Mouse (Mus musculus): ENCODE measurements around the gene Slc6a9. TPM values are rescaled to one million over a fixed set of nuclear protein-coding genes. Genes with fewer than 3 reads are reported as not detected.

Slc6a9 gene
- polyA plus RNA-seq, 1 experiment from 2014 or later = 7.4 TPM

GRCm38 (mm10) chr4:117818032-117818431 lies 16.3 kb upstream of the Slc6a9 start:
- H3K27me3 ChIP-seq (ENCODE audit: control insufficient read depth, insufficient read depth, low read length) = no peaks in the 10 kb centered on the region
- DNase-seq (ENCODE audit: low spot score) = no peak
- H3K36me3 ChIP-seq (ENCODE audit: control insufficient read depth, insufficient read depth, low read length) = no peaks in the 10 kb centered on the region; the same call in 1 of the 2 replicates
- WGBS = 93% methylated on average over 10 of the region's 10 CpGs
- H3K4me1 ChIP-seq (ENCODE audit: control insufficient read depth, insufficient read depth, low read length) = no peaks in the 10 kb centered on the region; the same call in 1 of the 2 replicates
- no peak overlapping the region for H3K27ac ChIP-seq (ENCODE audit: low read depth, low read length)
- no peak overlapping the region for H3K4me2 ChIP-seq (ENCODE audit: low read depth)
- no peak overlapping the region for H3K4me3 ChIP-seq (ENCODE audit: low read depth, low read length)
- H3K9me3 ChIP-seq (ENCODE audit: control insufficient read depth, low read length) = no peaks in the 10 kb centered on the region
- no peak overlapping the region for H3K9ac ChIP-seq (ENCODE audit: low read length)
- no peak for ATAC-seq (ENCODE audit: insufficient read depth, low FRiP score, low TSS enrichment)

GRCm38 (mm10) chr4:117828572-117829145 lies 5.6 kb upstream of the Slc6a9 start:
- no peak for ATAC-seq (ENCODE audit: insufficient read depth, low FRiP score, low TSS enrichment)
- Histone ChIP-seq H3K27me3 (ENCODE audit: control insufficient read depth, insufficient read depth, low read length) (0 out of 2 replicates have a peak, but pooled peaks cover 2% of the 10 kb centered on the region), H3K4me2 (ENCODE audit: low read depth) (no peak overlapping the region), H3K9me3 (ENCODE audit: control insufficient read depth, low read length) (no peaks in the 10 kb centered on the region), H3K4me1 (ENCODE audit: control insufficient read depth, insufficient read depth, low read length) (0 out of 2 replicates have a peak, but pooled peaks cover 5% of the 10 kb centered on the region), H3K9ac (ENCODE audit: low read length) (no peak overlapping the region), H3K27ac (ENCODE audit: low read depth, low read length) (no peak overlapping the region), H3K4me3 (ENCODE audit: low read depth, low read length) (no peak overlapping the region), H3K36me3 (ENCODE audit: control insufficient read depth, insufficient read depth, low read length) (no peaks in the 10 kb centered on the region)
- DNase-seq (ENCODE audit: low spot score) = no peak
- 75% methylated on average over 8 of the region's 8 CpGs for WGBS

DNA sequence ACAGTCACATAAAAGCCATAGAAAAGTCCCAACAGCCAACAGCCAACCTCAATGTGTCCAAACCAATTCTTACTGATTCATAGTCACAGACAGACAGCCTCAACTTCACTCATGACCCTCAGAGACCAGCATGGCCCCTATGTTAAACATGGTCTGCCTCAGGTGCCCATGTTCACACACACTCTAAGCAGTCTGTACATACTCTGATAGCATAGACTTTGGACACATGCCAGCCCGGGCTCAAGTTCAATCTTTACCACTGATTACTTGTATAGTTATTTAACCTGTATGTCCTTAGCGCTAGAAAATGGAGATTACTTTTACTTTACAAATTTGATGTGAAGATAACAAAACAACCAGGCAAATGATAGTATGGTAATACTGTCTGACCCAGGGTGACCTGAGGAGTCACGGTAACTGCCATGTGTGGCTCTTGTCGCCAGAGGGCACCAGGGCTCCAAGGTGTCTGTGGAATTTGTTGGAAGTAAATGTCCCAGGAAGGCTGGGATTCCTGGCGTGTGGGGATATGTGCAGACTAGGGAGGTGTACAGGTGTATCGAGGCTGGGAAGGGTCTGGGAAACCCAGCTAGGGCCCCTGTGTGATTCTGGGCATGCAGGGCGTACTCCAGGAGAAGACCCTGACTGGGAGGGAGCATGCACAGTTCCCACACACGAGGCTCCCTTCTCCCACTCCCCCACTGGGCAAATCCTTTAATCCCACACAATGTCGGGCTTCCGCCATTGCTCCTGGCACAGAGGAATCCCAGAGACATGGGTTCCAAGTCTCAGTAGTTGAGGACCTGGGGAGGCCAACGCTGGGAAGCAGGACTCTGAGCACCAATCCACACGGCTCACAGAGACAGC lies 4.8 kb upstream of the Slc6a9 start:
- WGBS = 14% methylated on average over 12 of the region's 12 CpGs
- peak overlapping the region; percentile 15; the same call in 1 of the 2 replicates for H3K9ac ChIP-seq (ENCODE audit: low read length)
- no peak overlapping the region for H3K27ac ChIP-seq (ENCODE audit: low read depth, low read length)

DNA sequence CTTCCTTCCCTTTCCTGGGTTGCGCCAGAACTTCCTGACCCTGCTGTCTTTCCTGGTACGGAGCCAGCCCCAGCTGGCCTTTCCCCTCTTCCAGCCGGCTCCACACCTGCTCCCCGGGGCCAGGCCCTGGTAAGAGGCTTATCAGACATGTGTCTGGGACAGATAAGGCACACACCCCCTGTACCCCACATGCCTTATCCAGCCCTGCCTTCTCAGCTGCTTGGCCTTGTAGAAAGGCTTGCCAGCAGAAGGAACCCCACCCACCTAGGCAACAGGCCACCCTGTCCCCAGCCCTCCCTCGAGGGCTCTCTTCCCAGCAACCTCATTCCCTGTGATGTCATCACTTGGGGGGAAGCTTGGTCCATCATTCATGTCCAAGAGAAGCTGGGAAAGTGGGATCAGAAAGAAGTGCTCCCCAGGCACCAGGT lies 4.2 kb upstream of the Slc6a9 start:
- DNase-seq (ENCODE audit: low spot score) = no peak
- H3K27ac ChIP-seq (ENCODE audit: low read depth, low read length) = no peak overlapping the region
- WGBS = 21% methylated on average over 5 of the region's 5 CpGs

More for the DNA sequence above, 4.8 kb upstream of the Slc6a9 start:
- H3K36me3 ChIP-seq (ENCODE audit: control insufficient read depth, insufficient read depth, low read length) = no peaks in the 10 kb centered on the region
- 0 out of 2 replicates have a peak, but pooled peaks cover 5% of the 10 kb centered on the region for H3K4me1 ChIP-seq (ENCODE audit: control insufficient read depth, insufficient read depth, low read length)
- no peak for ATAC-seq (ENCODE audit: insufficient read depth, low FRiP score, low TSS enrichment)
- no peak overlapping the region for H3K4me3 ChIP-seq (ENCODE audit: low read depth, low read length)
- H3K4me2 ChIP-seq (ENCODE audit: low read depth) = no peak overlapping the region
- DNase-seq (ENCODE audit: low spot score) = peak; percentile 76
- no peaks in the 10 kb centered on the region for H3K9me3 ChIP-seq (ENCODE audit: control insufficient read depth, low read length)
- 0 out of 2 replicates have a peak, but pooled peaks cover 2% of the 10 kb centered on the region for H3K27me3 ChIP-seq (ENCODE audit: control insufficient read depth, insufficient read depth, low read length)

GRCm38 (mm10) chr4:117830801-117831200 lies 3.5 kb upstream of the Slc6a9 start:
- Histone ChIP-seq H3K27me3 (ENCODE audit: control insufficient read depth, insufficient read depth, low read length) (0 out of 2 replicates have a peak, but pooled peaks cover 2% of the 10 kb centered on the region), H3K36me3 (ENCODE audit: control insufficient read depth, insufficient read depth, low read length) (no peaks in the 10 kb centered on the region), H3K4me1 (ENCODE audit: control insufficient read depth, insufficient read depth, low read length) (peaks cover 9% of the 10 kb centered on the region; the same call in 1 of the 2 replicates), H3K9me3 (ENCODE audit: control insufficient read depth, low read length) (no peaks in the 10 kb centered on the region), H3K4me3 (ENCODE audit: low read depth, low read length) (no peak overlapping the region), H3K27ac (ENCODE audit: low read depth, low read length) (no peak overlapping the region), H3K9ac (ENCODE audit: low read length) (no peak overlapping the region), H3K4me2 (ENCODE audit: low read depth) (no peak overlapping the region)
- ATAC-seq (ENCODE audit: insufficient read depth, low FRiP score, low TSS enrichment) (no peak), DNase-seq (ENCODE audit: low spot score) (no peak)
- WGBS = 92% methylated on average over 9 of the region's 9 CpGs

More for the DNA sequence above, 4.2 kb upstream of the Slc6a9 start:
- no peaks in the 10 kb centered on the region for H3K9me3 ChIP-seq (ENCODE audit: control insufficient read depth, low read length)
- H3K4me2 ChIP-seq (ENCODE audit: low read depth) = no peak overlapping the region
- 0 out of 2 replicates have a peak, but pooled peaks cover 2% of the 10 kb centered on the region for H3K27me3 ChIP-seq (ENCODE audit: control insufficient read depth, insufficient read depth, low read length)
- ATAC-seq (ENCODE audit: insufficient read depth, low FRiP score, low TSS enrichment) = no peak
- H3K4me3 ChIP-seq (ENCODE audit: low read depth, low read length) = no peak overlapping the region
- H3K4me1 ChIP-seq (ENCODE audit: control insufficient read depth, insufficient read depth, low read length) = peaks cover 9% of the 10 kb centered on the region; the same call in 1 of the 2 replicates
- no peaks in the 10 kb centered on the region for H3K36me3 ChIP-seq (ENCODE audit: control insufficient read depth, insufficient read depth, low read length)
- H3K9ac ChIP-seq (ENCODE audit: low read length) = no peak overlapping the region; the same call in 1 of the 2 replicates

DNA sequence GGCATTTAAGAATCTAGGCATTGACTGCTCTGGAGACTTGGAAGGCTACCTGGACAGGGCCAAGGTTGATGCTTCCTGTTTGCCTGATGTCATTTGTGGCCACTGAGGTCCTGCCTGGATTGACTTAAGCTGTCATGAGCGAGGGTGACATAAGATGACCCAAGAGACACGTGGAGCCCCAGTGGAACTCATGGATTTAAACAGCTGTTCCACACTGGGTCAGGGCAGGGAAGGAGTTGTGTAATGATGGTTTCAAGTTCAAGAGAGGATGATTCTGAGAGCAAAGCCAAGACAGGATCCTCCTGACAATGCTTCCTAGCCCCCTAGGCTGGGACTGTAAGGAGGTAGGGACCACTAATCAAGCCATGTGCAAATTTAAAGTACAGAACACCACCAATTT lies 2.8 kb upstream of the Slc6a9 start:
- Histone ChIP-seq H3K9me3 (ENCODE audit: control insufficient read depth, low read length) (no peaks in the 10 kb centered on the region), H3K9ac (ENCODE audit: low read length) (no peak overlapping the region), H3K36me3 (ENCODE audit: control insufficient read depth, insufficient read depth, low read length) (no peaks in the 10 kb centered on the region), H3K4me1 (ENCODE audit: control insufficient read depth, insufficient read depth, low read length) (peaks cover 9% of the 10 kb centered on the region; the same call in 1 of the 2 replicates), H3K4me2 (ENCODE audit: low read depth) (no peak overlapping the region), H3K4me3 (ENCODE audit: low read depth, low read length) (no peak overlapping the region), H3K27me3 (ENCODE audit: control insufficient read depth, insufficient read depth, low read length) (0 out of 2 replicates have a peak, but pooled peaks cover 2% of the 10 kb centered on the region), H3K27ac (ENCODE audit: low read depth, low read length) (no peak overlapping the region)
- DNase-seq (ENCODE audit: low spot score) (no peak), ATAC-seq (ENCODE audit: insufficient read depth, low FRiP score, low TSS enrichment) (no peak)
- 73% methylated on average over 2 of the region's 2 CpGs for WGBS

DNA sequence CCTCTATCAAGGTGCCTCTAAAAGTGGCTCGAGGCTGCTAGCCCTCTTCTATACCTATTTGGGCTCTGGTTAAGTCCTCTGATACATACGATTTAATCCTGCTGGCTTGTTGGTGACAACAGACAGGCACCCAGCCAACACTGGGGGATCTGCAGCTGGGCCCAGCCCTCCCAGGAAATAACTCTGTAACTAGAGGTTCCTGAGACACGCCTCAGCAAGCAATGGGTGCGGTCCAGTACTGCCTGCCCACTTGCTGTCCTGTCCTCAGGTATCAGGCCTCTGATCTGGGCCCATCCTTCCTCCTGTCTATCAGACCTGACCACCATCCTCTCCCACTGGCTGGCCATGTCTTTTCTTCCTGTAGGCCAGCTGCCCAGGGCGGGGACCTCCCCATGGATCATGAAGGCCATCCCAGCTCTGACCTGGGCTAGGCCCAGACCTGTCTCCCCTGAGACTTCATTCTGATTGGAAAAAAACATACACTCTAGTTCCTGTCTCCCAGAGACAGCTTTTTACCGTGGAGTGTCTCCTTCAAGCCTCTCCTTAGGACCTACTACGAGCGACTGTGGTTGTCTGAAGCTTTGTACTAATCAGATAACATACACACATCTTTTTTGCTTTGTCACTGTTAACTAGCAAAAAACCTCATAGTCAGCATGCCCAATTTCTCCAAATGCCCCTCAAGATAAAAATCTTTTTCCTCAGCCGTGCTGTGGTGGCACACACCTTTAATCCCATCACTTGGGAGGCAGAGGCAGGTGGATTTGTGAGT lies 2.2 kb upstream of the Slc6a9 start:
- H3K27me3 ChIP-seq (ENCODE audit: control insufficient read depth, insufficient read depth, low read length) = 0 out of 2 replicates have a peak, but pooled peaks cover 2% of the 10 kb centered on the region
- no peaks in the 10 kb centered on the region for H3K36me3 ChIP-seq (ENCODE audit: control insufficient read depth, insufficient read depth, low read length)
- H3K4me3 ChIP-seq (ENCODE audit: low read depth, low read length) = no peak overlapping the region
- H3K4me2 ChIP-seq (ENCODE audit: low read depth) = no peak overlapping the region
- H3K27ac ChIP-seq (ENCODE audit: low read depth, low read length) = no peak overlapping the region
- 75% methylated on average over 9 of the region's 9 CpGs for WGBS
- no peak for DNase-seq (ENCODE audit: low spot score)
- no peak for ATAC-seq (ENCODE audit: insufficient read depth, low FRiP score, low TSS enrichment)
- peaks cover 9% of the 10 kb centered on the region; the same call in 1 of the 2 replicates for H3K4me1 ChIP-seq (ENCODE audit: control insufficient read depth, insufficient read depth, low read length)
- H3K9me3 ChIP-seq (ENCODE audit: control insufficient read depth, low read length) = no peaks in the 10 kb centered on the region
- H3K9ac ChIP-seq (ENCODE audit: low read length) = no peak overlapping the region

DNA sequence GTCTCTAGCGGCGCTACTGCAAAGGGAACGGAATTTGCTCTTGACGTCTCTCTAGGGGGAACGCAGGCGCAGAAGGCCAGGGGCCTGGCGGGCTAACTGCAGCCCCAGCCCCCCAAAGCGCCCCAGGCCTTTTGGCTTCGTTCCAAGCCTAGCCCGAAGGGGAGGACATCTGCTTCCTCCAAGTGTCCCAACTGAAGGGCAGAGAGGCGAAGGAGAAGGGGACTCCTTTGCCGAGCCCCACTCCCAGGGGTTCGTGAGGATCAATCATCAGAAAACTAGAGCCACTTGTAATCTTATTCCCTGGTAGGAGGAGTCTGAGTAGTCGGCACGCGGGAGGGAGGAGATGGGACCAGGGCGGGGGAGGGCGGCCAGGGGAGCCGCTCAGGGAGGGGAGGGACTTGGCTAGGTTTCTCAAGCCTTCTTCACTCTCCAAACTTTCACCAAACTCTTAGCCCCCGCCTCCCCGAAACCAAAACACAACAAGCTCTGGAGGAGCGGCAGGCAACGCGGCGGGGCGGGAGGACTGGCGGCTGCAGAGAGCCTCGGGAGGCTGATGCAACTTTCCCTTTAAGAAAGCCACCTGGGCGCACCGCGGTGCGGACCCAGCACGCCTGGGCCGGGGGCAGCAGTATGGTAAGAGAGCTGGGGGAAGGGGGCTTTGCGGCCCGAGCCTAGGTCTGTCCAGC lies 682 bp downstream of the Slc6a9 start:
- Histone ChIP-seq H3K9me3 (ENCODE audit: control insufficient read depth, low read length) (no peaks in the 10 kb centered on the region), H3K27ac (ENCODE audit: low read depth, low read length) (peak overlapping the region; percentile 46; the same call in 1 of the 2 replicates), H3K9ac (ENCODE audit: low read length) (peak overlapping the region; percentile 73), H3K27me3 (ENCODE audit: control insufficient read depth, insufficient read depth, low read length) (0 out of 2 replicates have a peak, but pooled peaks cover 2% of the 10 kb centered on the region), H3K4me1 (ENCODE audit: control insufficient read depth, insufficient read depth, low read length) (peaks cover 4% of the 10 kb centered on the region; the same call in 1 of the 2 replicates), H3K4me2 (ENCODE audit: low read depth) (peak overlapping the region; percentile 96), H3K36me3 (ENCODE audit: control insufficient read depth, insufficient read depth, low read length) (no peaks in the 10 kb centered on the region), H3K4me3 (ENCODE audit: low read depth, low read length) (peak overlapping the region; percentile 64)
- ATAC-seq (ENCODE audit: insufficient read depth, low FRiP score, low TSS enrichment) (peak; percentile 43), DNase-seq (ENCODE audit: low spot score) (peak; percentile 74)
- 0% methylated on average over 36 of the region's 36 CpGs for WGBS
